Mouse (Mus musculus) monocyte, adult 2 months (primary cell): ENCODE measurements around the gene Sypl2.
"Not testable (repeated sequence)": the region's sequence is repeated elsewhere in the genome, so short reads cannot be mapped to it uniquely, and the experiment has no call there.

Experiments
- DNase-seq, 2 experiments: peaks; one replicate each; pipeline ENCODE4 v3.0.0; 2022; ENCODE audit warnings: low spot score in 2 of 2, low read depth in 1 of 2

Sypl2 gene

DNA sequence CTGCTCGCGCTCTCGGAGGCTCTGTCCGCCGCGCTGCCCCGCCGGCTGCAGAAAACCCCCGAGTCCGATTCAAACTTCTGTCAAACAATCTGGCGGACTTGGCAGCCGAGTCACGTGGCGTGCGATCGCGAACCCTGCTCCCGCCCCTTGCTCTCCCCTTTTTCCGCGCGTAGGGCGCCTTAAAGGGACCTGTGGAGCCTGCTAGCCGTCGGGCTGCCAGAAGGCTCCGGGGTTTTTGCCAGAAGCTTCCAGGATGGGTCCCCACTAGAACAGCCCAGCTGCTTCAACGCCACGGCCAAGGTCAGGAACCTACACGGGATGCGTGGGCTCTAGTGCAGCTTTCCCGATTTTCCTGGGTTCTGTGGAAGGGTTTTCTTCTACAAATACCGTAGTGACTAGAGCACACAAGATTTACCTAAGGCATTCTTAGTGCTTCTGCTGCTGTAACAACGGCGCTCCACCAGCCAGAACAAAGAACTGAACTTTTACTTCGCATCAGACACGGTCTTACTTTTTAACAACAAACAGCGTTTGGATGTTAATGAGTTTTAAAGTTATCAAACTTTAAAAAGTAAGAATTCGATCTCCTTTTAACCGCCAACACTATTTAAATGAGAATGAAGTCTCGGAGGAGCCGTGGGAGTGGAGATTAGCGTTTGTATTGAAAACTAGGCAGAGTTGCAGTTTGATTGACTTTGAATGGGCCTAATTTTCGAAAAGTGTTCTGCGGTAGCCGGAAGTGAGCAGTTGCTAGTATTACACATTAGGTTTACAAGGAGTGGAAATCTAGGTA, at the start of gene Sypl2:
Gene Sypl2, minus strand, starts transcription at position 91 of the 793 bp plus-strand sequence.
- DNase-seq: no peak

DNA sequence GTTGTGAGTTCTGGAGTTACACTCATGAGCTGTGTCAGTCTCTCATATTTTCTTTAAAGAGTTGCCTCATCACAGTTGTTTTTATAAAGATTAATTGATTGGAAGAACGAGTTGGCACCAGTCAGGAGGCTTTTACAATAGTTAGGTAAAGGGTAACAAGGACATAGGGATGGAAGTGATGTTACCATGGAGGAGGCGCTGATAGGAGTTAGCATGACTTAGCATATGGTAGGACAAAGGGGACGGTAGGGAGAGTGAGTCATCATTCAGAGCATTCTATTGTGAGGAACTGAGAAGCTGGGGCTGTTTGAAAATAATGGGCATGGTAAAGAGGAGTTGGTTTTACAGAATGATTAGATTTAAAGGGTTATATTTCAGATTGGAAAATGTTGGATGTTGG, 32.9 kb upstream of the Sypl2 start:
- no peak for DNase-seq

- DNase-seq: no peak
These were observed 31.5 kb upstream of the Sypl2 start for GRCm38 (mm10) chr3:108257831-108258500.

- peak; percentile 86 to 97 for DNase-seq
These were observed 30.5 kb upstream of the Sypl2 start, which contains the start of gene Psma5 for GRCm38 (mm10) chr3:108256719-108257637. Gene Psma5 (plus strand): TSS chr3:108256926.

- DNase-seq: no peak
These were observed 20.4 kb upstream of the Sypl2 start for GRCm38 (mm10) chr3:108246857-108247256.

DNA sequence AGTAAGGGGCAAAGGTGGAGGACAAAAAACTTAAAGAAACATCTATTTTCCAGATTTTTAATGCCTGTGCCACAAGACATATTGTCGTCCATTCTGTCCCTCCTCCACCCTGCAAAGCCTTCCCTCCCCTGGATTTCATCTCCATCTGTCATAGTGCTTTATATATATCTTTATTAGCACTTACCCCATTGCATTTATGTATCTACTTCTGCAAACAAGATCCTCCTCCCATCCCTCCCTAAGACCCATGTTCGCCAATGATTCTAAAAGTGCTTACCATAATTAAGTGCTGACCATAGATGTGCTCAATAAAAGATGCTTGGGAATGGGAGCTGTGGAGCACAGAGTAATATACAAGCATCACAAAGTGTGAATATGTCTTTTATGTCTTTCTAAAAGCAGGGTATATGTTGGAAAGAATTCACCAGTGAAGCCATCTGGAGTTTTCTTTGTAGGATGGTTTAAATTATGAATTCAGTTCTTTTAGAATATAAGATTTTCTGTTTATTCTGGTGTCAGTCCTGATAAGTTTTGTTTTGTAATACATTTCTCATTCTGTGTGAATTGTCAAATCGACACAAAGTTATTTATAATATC, 14.9 kb upstream of the Sypl2 start:
- DNase-seq: no peak

GRCm38 (mm10) chr3:108237474-108238102, 11.1 kb upstream of the Sypl2 start:
- DNase-seq: not testable (repeated sequence)

GRCm38 (mm10) chr3:108231646-108232045, 5.2 kb upstream of the Sypl2 start:
- DNase-seq: no peak

GRCm38 (mm10) chr3:108227521-108227920, 1.1 kb upstream of the Sypl2 start:
- no peak for DNase-seq

DNA sequence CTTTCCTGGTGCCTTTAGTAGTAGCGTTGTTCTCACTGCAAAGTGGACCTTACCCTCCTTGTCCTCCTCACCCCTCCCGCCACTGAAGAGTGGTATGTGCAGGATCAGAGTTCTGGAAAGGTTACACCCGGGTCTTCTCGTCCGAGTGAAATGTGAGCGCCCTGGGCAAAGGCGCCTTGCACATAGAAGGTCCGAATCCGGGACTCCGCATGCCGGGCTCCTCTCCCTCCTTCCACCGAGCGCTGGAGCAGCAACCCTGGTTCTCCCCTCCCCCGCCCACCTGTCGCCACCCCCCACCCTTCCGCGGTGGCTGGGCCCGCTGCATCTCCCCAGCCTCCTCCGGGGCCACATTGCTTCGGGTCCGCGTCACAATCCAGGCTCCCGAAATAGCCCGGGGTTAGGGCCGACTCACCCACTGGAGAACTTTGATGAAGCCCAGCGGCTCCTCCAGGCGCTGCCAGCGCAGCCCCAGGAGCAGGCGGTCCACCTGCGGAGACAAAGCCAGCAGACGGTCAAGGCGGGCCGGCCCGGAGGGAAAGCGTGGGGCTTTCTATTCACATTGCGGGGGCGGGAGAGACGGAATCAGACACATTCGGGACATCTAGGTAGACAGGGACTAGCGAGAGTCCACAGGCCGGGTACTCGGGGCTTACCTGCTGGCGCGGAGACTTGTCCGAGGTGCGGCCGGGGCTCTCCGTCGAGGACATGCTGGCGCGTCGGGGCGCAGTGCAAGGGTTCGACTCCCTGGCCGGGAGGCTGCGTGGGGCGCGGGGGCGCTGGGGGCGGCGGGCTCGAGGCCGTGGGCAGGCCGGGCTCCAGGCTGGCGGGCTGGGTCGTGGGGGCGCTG, 514 bp downstream of the Sypl2 start:
- DNase-seq: no peak

GRCm38 (mm10) chr3:108220661-108221060, 5.8 kb downstream of the Sypl2 start:
- DNase-seq: no peak

GRCm38 (mm10) chr3:108214734-108215133, 11.7 kb downstream of the Sypl2 start:
- DNase-seq: no peak

GRCm38 (mm10) chr3:108212406-108212805, 14.0 kb downstream of the Sypl2 start:
- no peak for DNase-seq

DNA sequence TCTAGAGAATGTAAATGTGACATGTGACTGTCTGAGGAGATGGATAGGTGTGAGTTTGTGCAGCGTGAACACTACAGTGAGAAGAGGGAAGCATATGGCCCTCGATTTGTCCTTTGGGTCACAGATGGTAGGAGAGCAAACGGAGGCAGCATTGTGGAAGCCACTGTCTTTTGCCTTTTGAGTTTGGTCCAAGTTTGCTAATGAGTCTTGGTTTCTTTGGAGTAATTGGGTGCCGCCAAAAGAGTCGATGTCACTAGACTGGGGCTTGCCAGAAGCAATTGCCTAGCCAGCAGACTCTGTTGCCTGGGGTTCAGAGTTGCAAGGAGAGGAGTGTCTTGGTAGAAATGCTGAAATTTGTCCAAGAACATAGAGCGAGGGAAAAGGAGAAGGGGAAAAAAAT, 14.6 kb downstream of the Sypl2 start:
- DNase-seq: no peak

GRCm38 (mm10) chr3:108210771-108211139, 15.7 kb downstream of the Sypl2 start, which contains the start of gene Atxn7l2:
Gene Atxn7l2 (minus strand): TSS chr3:108210934.
- DNase-seq: no peak

GRCm38 (mm10) chr3:108209946-108210770, 16.3 kb downstream of the Sypl2 start:
- DNase-seq: peak; percentile 42 to 75

GRCm38 (mm10) chr3:108209536-108209935, 16.9 kb downstream of the Sypl2 start:
- no peak for DNase-seq

DNA sequence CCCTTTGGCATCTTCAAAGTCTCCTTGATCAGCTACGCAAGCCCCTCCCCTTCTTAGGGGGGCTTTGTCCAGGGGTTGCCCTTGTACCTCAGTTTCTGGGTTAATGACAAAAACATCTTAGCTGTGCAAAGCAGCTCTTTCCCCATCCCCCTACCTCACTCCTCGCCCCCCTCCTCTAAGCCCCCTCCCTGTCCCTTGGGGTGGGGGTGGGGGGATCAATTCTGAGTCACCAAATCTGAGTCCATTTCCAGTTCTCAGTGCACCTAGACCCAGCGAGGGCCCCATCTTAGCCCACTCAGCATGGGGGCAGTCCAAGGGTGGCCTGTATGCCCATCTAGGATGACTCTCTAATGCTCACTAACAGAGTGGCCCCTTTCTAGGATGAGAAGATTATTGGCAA, 17.4 kb downstream of the Sypl2 start:
- DNase-seq: no peak
